Mouse (Mus musculus) MEL (cell line): ENCODE data around the gene Rpp14. TPM values are rescaled to one million over a fixed set of nuclear protein-coding genes. Genes with fewer than 3 reads are reported as not detected.
A peak's percentile ranks its signal among the peaks of the same experiment; 100 is the strongest.

Experiments
- DNase-seq: peaks from one replicate; pipeline ENCODE4 v3.0.0; 2011; ENCODE audit warnings: low read depth, low spot score
- H3K27ac ChIP-seq: 2 replicates; pipeline ENCODE4 v1.5.1; 2012; ENCODE audit warnings: low read depth, mild to moderate bottlenecking, control low read depth, low read length, moderate library complexity; ENCODE audit not compliant: control insufficient read depth
- H3K27me3 ChIP-seq, 2 experiments: fragments of 150-350 bp in 1 of 2; sonication (generic) in 1 of 2; 2 replicates each; pipeline ENCODE4 v1.6.1; 2012; ENCODE audit warnings: low read length in 2 of 2, mild to moderate bottlenecking in 2 of 2, improper control_type of control experiment in 1 of 2, moderate library complexity in 1 of 2; ENCODE audit not compliant: insufficient read depth in 2 of 2, control insufficient read depth in 1 of 2
- H3K36me3 ChIP-seq, 2 experiments: 2 replicates each; pipeline ENCODE4 v1.6.1; 2012 to 2014; ENCODE audit warnings: low read length in 2 of 2, improper control_type of control experiment in 1 of 2, inconsistent platforms in 1 of 2, mild to moderate bottlenecking in 1 of 2; ENCODE audit not compliant: insufficient read depth in 2 of 2, control insufficient read depth in 1 of 2
- H3K4me1 ChIP-seq, 2 experiments: fragments of 150-350 bp in 1 of 2; sonication (generic) in 1 of 2; 2 replicates each; pipeline ENCODE4 v1.6.1; 2012; ENCODE audit warnings: low read length in 2 of 2, improper control_type of control experiment in 1 of 2, mild to moderate bottlenecking in 1 of 2; ENCODE audit not compliant: insufficient read depth in 2 of 2, control insufficient read depth in 1 of 2
- H3K4me3 ChIP-seq, 2 experiments: fragments of 150-350 bp in 1 of 2; sonication (generic) in 1 of 2; 2 replicates each; pipeline ENCODE4 v1.5.1; 2012; ENCODE audit warnings: low read depth in 2 of 2, low read length in 2 of 2, mild to moderate bottlenecking in 2 of 2, moderate library complexity in 2 of 2, control low read depth in 1 of 2, improper control_type of control experiment in 1 of 2; ENCODE audit not compliant: control insufficient read depth in 1 of 2, insufficient read depth in 1 of 2
- H3K79me2 ChIP-seq: 2 replicates; pipeline ENCODE4 v1.6.1; 2012; ENCODE audit warnings: mild to moderate bottlenecking, low read length, moderate library complexity; ENCODE audit not compliant: control insufficient read depth, poor library complexity, insufficient read depth
- H3K9ac ChIP-seq: 2 replicates; pipeline ENCODE4 v1.6.1; 2012; ENCODE audit warnings: low read depth, mild to moderate bottlenecking, control low read depth, low read length, moderate library complexity; ENCODE audit not compliant: control insufficient read depth, poor library complexity, severe bottlenecking
- H3K9me3 ChIP-seq: fragments of 150-350 bp; sonication (generic); replicated peaks from 2 replicates; pipeline ENCODE4 v1.6.1; 2012; ENCODE audit warnings: mild to moderate bottlenecking, low read length, improper control_type of control experiment, moderate library complexity; ENCODE audit not compliant: insufficient read depth
- CHD2 ChIP-seq: IDR thresholded peaks from 2 replicates; pipeline ENCODE4 v1.6.1; 2011; ENCODE audit warnings: low read length, improper control_type of control experiment
- E2F4 ChIP-seq: IDR thresholded peaks from 2 replicates; pipeline ENCODE4 v1.6.1; 2011; ENCODE audit warnings: low read depth, low read length, improper control_type of control experiment, borderline replicate concordance
- ELF1 ChIP-seq: IDR thresholded peaks from 2 replicates; pipeline ENCODE4 v1.6.1; 2014; ENCODE audit warnings: low read depth, mild to moderate bottlenecking, inconsistent platforms, low read length, improper control_type of control experiment, moderate library complexity
- EP300 ChIP-seq, 2 experiments: IDR thresholded peaks; 2 replicates each; pipeline ENCODE4 v1.6.1; 2011; ENCODE audit warnings: improper control_type of control experiment in 2 of 2, low read length in 2 of 2, low read depth in 1 of 2, mild to moderate bottlenecking in 1 of 2
- ETS1 ChIP-seq: IDR thresholded peaks from 2 replicates; pipeline ENCODE4 v1.6.1; 2012; ENCODE audit warnings: low read depth, mild to moderate bottlenecking, inconsistent platforms, low read length, improper control_type of control experiment, moderate library complexity
- GABPA ChIP-seq: IDR thresholded peaks from 2 replicates; pipeline ENCODE4 v1.6.1; 2012; ENCODE audit warnings: low read depth, mild to moderate bottlenecking, inconsistent platforms, low read length, improper control_type of control experiment, moderate library complexity
- HCFC1 ChIP-seq: IDR thresholded peaks from 2 replicates; pipeline ENCODE4 v1.6.1; 2012; ENCODE audit warnings: low read depth, mild to moderate bottlenecking, inconsistent platforms, low read length, improper control_type of control experiment, moderate library complexity
- JUND ChIP-seq: IDR thresholded peaks from 2 replicates; pipeline ENCODE4 v1.6.1; 2011; ENCODE audit warnings: low read depth, mild to moderate bottlenecking, improper control_type of control experiment, low read length
- KAT2A ChIP-seq: conservative IDR thresholded peaks from 2 replicates; pipeline ENCODE4 v1.6.1; 2012; ENCODE audit warnings: low read depth, low read length, improper control_type of control experiment, inconsistent platforms
- MAX ChIP-seq: IDR thresholded peaks from 2 replicates; pipeline ENCODE4 v1.6.1; 2011; ENCODE audit warnings: low read length, improper control_type of control experiment
- MEF2A ChIP-seq: IDR thresholded peaks from 2 replicates; pipeline ENCODE4 v1.6.1; 2014; ENCODE audit warnings: low read depth, mild to moderate bottlenecking, inconsistent platforms, low read length, improper control_type of control experiment; ENCODE audit not compliant: poor library complexity, insufficient replicate concordance, severe bottlenecking; ENCODE audit errors: extremely low read depth
- MYB ChIP-seq: IDR thresholded peaks from 2 replicates; pipeline ENCODE4 v1.6.1; 2011; ENCODE audit warnings: mild to moderate bottlenecking, low read depth, low read length, improper control_type of control experiment
- NRF1 ChIP-seq: IDR thresholded peaks from 2 replicates; pipeline ENCODE4 v1.6.1; 2014; ENCODE audit warnings: low read depth, mild to moderate bottlenecking, inconsistent platforms, low read length, improper control_type of control experiment, moderate library complexity; ENCODE audit not compliant: poor library complexity, insufficient read depth, severe bottlenecking
- POLR2AphosphoS5 ChIP-seq: IDR thresholded peaks from 2 replicates; pipeline ENCODE4 v1.6.1; 2012; ENCODE audit warnings: low read depth, borderline replicate concordance, mild to moderate bottlenecking, inconsistent platforms, low read length, moderate library complexity, mixed read lengths
- SMC3 ChIP-seq: IDR thresholded peaks from 2 replicates; pipeline ENCODE4 v1.6.1; 2011; ENCODE audit warnings: low read depth, low read length, improper control_type of control experiment
- TAL1 ChIP-seq: IDR thresholded peaks from 2 replicates; pipeline ENCODE4 v1.6.1; 2012; ENCODE audit warnings: mild to moderate bottlenecking, inconsistent platforms, low read length, moderate library complexity, mixed read lengths
- TBP ChIP-seq: IDR thresholded peaks from 2 replicates; pipeline ENCODE4 v1.8.0; 2011; ENCODE audit warnings: low read depth, low read length, improper control_type of control experiment
- USF1 ChIP-seq: IDR thresholded peaks from 2 replicates; pipeline ENCODE4 v1.6.1; 2014; ENCODE audit warnings: low read depth, mild to moderate bottlenecking, inconsistent platforms, low read length, improper control_type of control experiment, moderate library complexity
- ZKSCAN1 ChIP-seq: IDR thresholded peaks from 2 replicates; pipeline ENCODE4 v1.6.1; 2012; ENCODE audit warnings: low read depth, mild to moderate bottlenecking, inconsistent platforms, low read length, improper control_type of control experiment, moderate library complexity
- ZMIZ1 ChIP-seq: IDR thresholded peaks from 2 replicates; pipeline ENCODE4 v1.6.1; 2012; ENCODE audit warnings: low read depth, mild to moderate bottlenecking, inconsistent platforms, low read length, improper control_type of control experiment, moderate library complexity
- ZNF384 ChIP-seq: IDR thresholded peaks from 2 replicates; pipeline ENCODE4 v1.6.1; 2012; ENCODE audit warnings: low read depth, mild to moderate bottlenecking, inconsistent platforms, low read length, improper control_type of control experiment
- polyA plus RNA-seq, 2 experiments: library from polyadenylated mRNA; stranded (reverse) in 1 of 2; unstranded in 1 of 2; fragments of >175 nt in 1 of 2; fragments of >200 nt in 1 of 2; gene quantifications; 2 replicates each; pipeline versions ENCODE4 v1.2.1 to v1.2.4; 2012; ENCODE audit warnings: low replicate concordance in 2 of 2, low read depth in 1 of 2; ENCODE audit not compliant: insufficient read length in 2 of 2, insufficient read depth in 1 of 2, missing spikeins in 1 of 2
- total RNA-seq: library from RNA; depleted of rRNA; stranded (reverse); fragments of 300-350 nt; gene quantifications from 2 replicates; pipeline ENCODE4 v1.2.3, GENCODE M21; 2012

The Rpp14 gene
- total and polyA plus RNA-seq, 3 experiments: 41.2 to 45.5 TPM; not detected in 1

GRCm38 (mm10) chr14:8062076-8062475 is 18.1 kb upstream of the Rpp14 start:
- Histone ChIP-seq H3K9me3 (no peaks in the 10 kb centered on the region), H3K79me2 (no peaks in the 10 kb centered on the region), H3K36me3 (peaks cover 0 to 15% of the 10 kb centered on the region in 2 experiments; a peak in 2 of 4 replicates), H3K9ac (no peak overlapping the region), H3K4me3 (no peak overlapping the region), H3K27ac (no peak overlapping the region), H3K27me3 (no peaks in the 10 kb centered on the region), H3K4me1 (peaks cover 2 to 24% of the 10 kb centered on the region in 2 experiments; a peak in 3 of 4 replicates)
- peak; percentile 30 for DNase-seq
- TF ChIP-seq MEF2A (no peak), USF1 (peak; percentile 72), JUND (no peak)

DNA sequence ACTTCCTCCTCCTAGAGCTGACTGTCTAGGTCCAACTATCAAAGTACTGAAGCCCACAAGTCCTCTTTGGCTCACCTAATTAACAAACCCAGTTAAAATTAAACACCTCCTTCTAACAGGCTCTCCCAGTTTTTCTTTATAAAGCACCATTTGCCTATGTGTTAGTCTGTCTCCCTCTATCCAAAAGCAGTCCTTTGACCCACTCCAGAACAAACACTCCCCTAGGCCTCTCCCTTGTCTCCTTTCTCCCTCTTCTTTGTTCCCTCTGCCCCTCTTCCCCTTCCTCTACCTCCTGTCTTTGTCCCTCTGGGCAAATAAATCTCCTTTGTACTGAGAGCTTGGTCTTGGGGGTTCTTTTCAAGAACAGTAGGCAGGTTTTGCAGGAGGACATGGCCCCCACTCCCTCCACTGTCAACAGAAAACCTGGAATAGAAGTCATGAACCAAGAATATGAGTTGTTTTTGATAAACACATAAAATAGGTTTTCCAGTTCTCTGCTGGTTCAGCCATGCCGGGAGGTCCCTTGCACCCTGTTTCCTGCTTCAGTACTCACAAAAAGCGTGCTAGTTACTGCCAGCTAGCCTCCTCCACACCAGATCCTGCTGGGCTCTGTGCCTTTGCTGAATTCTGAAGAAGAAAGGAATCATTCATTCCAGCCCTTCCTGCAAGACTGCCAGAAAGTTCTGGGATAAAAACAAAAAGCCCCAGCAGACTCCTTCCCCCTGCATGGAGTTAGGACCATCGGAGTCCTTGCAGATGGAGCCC is 17.4 kb upstream of the Rpp14 start:
- no peak overlapping the region for H3K4me3 ChIP-seq
- no peaks in the 10 kb centered on the region for H3K79me2 ChIP-seq
- TF ChIP-seq ETS1 (no peak), ZNF384 (no peak), TBP (no peak), HCFC1 (no peak), EP300 (IDR thresholded peaks at IDR 0.05; ENCODE audit: low read depth in 1 of 2, low read length in 2 of 2) (no peak), POLR2AphosphoS5 (no peak), KAT2A (no peak), ZMIZ1 (no peak), GABPA (no peak), ZKSCAN1 (no peak), MAX (no peak), MYB (no peak), E2F4 (no peak), ELF1 (no peak), SMC3 (no peak), CHD2 (no peak), USF1 (no peak), TAL1 (no peak), NRF1 (no peak)
- TF ChIP-seq, all 39 proteins: peak for 0
- Histone ChIP-seq H3K36me3 (peaks cover 0 to 15% of the 10 kb centered on the region in 2 experiments; a peak in 2 of 4 replicates), H3K9me3 (no peaks in the 10 kb centered on the region), H3K9ac (no peak overlapping the region), H3K27ac (no peak overlapping the region), H3K4me1 (peaks cover 2 to 24% of the 10 kb centered on the region in 2 experiments; a peak in 3 of 4 replicates), H3K27me3 (no peaks in the 10 kb centered on the region)
- no peak for DNase-seq
